Mouse (Mus musculus): ENCODE data around the gene Iars. TPM values are rescaled to one million over a fixed set of nuclear protein-coding genes. Genes with fewer than 3 reads are reported as not detected.
A peak's percentile ranks its signal among the peaks of the same experiment; 100 is the strongest.

Gene Iars
- 52.6 and 59.2 TPM in 2 replicates for polyA plus RNA-seq (2014; fragmentation: Nextera tagmentation; extraction: Ambion mirVana)

DNA sequence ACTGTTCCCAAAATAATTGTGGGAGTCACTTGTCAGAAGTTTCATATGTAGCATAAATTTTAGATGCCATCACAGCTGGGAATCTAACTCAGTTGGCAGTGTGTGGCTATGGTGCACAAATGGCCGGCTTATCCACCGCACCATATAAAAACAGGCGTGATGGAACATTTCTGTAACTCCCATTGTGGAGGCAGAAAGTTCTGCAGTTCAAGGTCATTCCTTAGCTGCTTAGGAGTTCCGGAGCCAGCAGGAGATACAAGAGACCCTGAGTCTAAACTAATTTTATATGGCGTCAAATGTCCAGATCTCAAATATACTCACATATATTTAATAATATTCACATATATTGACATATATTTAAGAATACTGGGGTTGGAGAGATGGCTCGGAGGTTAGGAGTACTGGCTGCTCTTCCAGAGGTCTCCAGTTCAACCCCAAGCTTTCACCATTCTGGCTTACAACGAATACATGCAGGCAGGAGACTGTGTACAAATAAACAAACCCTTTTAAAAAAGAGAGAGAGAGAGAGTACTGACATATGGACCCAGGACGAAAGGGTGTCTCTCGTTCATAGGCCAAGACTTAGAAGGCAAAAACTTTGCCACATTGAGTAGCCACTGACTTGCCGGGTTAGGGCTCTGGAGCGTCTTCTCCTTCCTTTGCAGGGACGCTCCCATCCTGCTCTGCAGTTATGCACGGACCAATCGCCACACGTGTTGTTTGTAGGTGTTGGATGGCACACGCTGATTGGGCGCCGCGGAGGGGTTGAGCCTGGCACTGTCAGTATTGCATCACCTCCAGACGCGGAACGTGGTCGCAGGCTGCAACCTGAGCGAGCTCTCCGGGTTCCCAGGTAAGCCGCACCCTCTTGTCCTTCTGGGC is at the start of gene Iars:
Gene Iars, plus strand, starts transcription at position 750 of the 882 bp plus-strand sequence.
- peak within 1 kb of the TSS; percentile 61 for H3K9ac ChIP-seq
- peak within 1 kb of the TSS; percentile 64; the same call in 1 of the 2 replicates for H3K27ac ChIP-seq
- H3K4me2 ChIP-seq (replicated peaks): peak within 1 kb of the TSS; percentile 79
- H3K36me3 ChIP-seq (replicated peaks; ENCODE audit: control insufficient read depth, insufficient read depth): peaks cover 26% of the 10 kb centered on the region
- H3K27me3 ChIP-seq (ENCODE audit: control insufficient read depth, insufficient read depth, low read length): no peaks in the 10 kb centered on the region
- H3K4me1 ChIP-seq (replicated peaks; ENCODE audit: control insufficient read depth, insufficient read depth, low read length): peaks cover 13% of the 10 kb centered on the region
- DNase-seq (ENCODE audit: low spot score) (peak; percentile 99), ATAC-seq (ENCODE audit: low FRiP score) (peak; percentile 100)
- no peaks in the 10 kb centered on the region for H3K9me3 ChIP-seq (ENCODE audit: control insufficient read depth, low read length)
- WGBS: 6% methylated on average over 26 of the region's 26 CpGs
- peak within 1 kb of the TSS; percentile 48 for H3K4me3 ChIP-seq (replicated peaks; ENCODE audit: low read length)

DNA sequence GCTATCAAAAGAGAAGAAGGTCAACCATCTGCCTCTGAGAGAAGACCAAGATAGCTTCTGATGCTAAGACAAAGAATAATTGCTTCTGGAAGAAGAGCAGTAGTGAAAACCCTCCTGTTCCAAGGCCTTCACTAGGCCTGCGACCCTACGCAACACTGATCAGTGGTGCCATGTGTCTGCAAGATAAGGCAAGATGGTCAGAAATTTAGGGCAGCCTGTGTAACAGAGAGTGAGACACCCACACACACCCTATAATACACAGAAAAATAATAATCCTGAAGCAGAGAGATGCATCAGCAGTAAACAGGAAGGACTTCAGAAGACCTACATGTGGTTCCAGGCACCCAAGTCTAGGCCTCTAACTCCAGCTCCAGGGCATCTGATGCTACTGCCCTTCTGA is 41.9 kb upstream of the Iars start:
- Histone ChIP-seq H3K9ac (no peak overlapping the region), H3K27ac (no peak overlapping the region), H3K27me3 (ENCODE audit: control insufficient read depth, insufficient read depth, low read length) (no peaks in the 10 kb centered on the region), H3K4me1 (replicated peaks; ENCODE audit: control insufficient read depth, insufficient read depth, low read length) (no peaks in the 10 kb centered on the region), H3K9me3 (ENCODE audit: control insufficient read depth, low read length) (no peaks in the 10 kb centered on the region), H3K4me2 (replicated peaks) (no peak overlapping the region), H3K4me3 (replicated peaks; ENCODE audit: low read length) (no peak overlapping the region), H3K36me3 (replicated peaks; ENCODE audit: control insufficient read depth, insufficient read depth) (no peaks in the 10 kb centered on the region)
- 96% methylated on average over 2 of the region's 2 CpGs for WGBS
- ATAC-seq (ENCODE audit: low FRiP score) (no peak), DNase-seq (ENCODE audit: low spot score) (no peak)

DNA sequence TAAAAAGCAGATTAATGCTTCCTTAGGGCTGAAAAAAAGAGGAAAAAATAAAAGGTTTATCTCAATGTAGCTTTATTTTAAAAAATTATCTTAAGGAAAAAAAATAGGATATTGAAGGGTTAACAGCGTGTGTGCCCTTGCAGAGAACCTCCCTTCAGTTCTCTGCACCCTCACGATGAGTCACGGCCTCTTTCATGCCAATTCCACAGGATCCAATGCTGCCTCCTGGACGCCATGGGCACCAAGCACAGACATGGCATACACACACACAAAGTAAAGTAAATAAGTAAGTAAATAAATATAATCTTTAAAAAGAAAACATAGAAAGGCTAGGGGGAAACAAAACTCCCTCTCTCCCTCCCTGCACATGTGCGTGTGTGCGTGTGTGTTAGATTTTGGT is 39.2 kb upstream of the Iars start:
- Histone ChIP-seq H3K4me3 (replicated peaks; ENCODE audit: low read length) (no peak overlapping the region), H3K9me3 (ENCODE audit: control insufficient read depth, low read length) (no peaks in the 10 kb centered on the region), H3K27ac (no peak overlapping the region), H3K4me2 (replicated peaks) (no peak overlapping the region), H3K9ac (no peak overlapping the region), H3K36me3 (replicated peaks; ENCODE audit: control insufficient read depth, insufficient read depth) (no peaks in the 10 kb centered on the region), H3K4me1 (replicated peaks; ENCODE audit: control insufficient read depth, insufficient read depth, low read length) (no peaks in the 10 kb centered on the region), H3K27me3 (ENCODE audit: control insufficient read depth, insufficient read depth, low read length) (no peaks in the 10 kb centered on the region)
- 84% methylated on average over 6 of the region's 6 CpGs for WGBS
- DNase-seq (ENCODE audit: low spot score) (no peak), ATAC-seq (ENCODE audit: low FRiP score) (no peak)

DNA sequence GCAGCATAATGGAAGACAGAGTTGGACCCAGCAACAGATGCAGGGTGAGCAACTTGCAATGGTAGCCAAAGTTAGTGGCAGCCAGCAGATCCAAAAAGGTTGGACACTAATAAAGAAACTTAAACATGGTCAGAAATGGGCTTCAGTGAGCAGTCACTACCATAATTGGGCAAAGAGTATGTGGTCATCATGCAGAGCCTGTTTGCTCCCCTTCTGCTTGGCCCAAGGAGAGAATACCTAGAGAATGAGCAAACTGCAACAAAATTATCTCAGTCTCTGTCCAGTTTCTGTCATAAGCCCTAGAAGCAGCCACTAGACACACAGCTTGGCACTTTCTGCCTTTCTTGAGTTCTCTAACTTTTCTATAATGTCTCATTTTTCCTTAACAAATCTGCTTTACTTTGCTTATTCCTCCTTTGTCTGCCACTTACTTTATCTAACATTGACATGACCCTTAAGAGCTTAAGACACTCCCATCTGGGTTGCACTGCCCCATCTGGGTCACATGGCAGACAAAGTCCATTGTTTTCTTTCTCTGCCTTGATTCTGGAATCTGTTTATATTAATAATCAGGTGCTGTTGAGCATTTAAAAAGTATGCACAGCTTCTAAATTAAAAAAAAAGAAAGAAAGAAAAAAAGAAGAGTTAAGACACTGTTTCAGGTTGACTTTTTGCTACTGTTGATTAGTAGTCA is 38.1 kb upstream of the Iars start:
- no peak overlapping the region for H3K4me2 ChIP-seq (replicated peaks)
- H3K27ac ChIP-seq: no peak overlapping the region
- no peak overlapping the region for H3K4me3 ChIP-seq (replicated peaks; ENCODE audit: low read length)
- no peaks in the 10 kb centered on the region for H3K27me3 ChIP-seq (ENCODE audit: control insufficient read depth, insufficient read depth, low read length)
- no peaks in the 10 kb centered on the region for H3K9me3 ChIP-seq (ENCODE audit: control insufficient read depth, low read length)
- DNase-seq (ENCODE audit: low spot score): no peak
- H3K9ac ChIP-seq: no peak overlapping the region
- H3K4me1 ChIP-seq (replicated peaks; ENCODE audit: control insufficient read depth, insufficient read depth, low read length): no peaks in the 10 kb centered on the region
- no peaks in the 10 kb centered on the region for H3K36me3 ChIP-seq (replicated peaks; ENCODE audit: control insufficient read depth, insufficient read depth)
- ATAC-seq (ENCODE audit: low FRiP score): no peak

DNA sequence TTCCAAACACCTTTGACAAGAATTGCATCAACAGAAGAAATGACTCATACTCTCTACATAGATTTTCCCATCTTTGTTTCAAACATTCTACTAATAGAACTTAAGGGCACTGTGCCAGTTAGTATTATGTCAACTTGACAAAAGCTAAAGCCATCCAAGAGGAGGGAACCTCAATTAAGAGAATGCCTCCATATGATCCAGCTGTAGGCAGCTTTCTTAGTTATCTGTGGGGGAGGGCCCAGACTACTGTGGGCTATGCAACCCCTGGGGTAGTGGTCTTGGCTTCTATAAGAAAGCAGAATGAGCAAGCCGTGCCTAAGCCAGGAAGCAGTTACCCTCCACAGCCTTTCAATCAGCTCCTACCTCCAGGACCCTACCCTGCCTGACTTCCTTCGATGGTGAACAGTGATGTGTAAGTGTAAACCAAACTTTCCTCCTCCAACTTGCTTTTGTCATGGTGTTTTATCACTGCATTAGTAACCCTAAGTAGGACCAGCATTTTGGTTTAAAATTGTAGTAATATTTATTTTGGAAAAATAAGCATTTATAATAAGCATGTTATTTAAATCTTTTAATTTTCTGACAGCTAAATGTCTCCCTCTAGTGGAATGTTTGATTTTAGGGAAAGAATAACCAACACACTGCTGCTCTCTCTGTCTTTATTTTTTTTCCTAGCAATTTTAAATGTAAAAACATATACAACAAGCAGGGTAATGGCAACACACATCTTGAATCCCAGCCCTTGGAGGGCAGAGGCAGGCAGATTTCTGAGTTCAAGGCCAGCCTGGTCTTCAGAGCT is 37.0 kb upstream of the Iars start:
- ATAC-seq (ENCODE audit: low FRiP score) (no peak), DNase-seq (ENCODE audit: low spot score) (peak; percentile 69)
- WGBS: 91% methylated on average over 2 of the region's 2 CpGs
- no peaks in the 10 kb centered on the region for H3K27me3 ChIP-seq (ENCODE audit: control insufficient read depth, insufficient read depth, low read length)
- H3K9me3 ChIP-seq (ENCODE audit: control insufficient read depth, low read length): no peaks in the 10 kb centered on the region
- no peak overlapping the region for H3K9ac ChIP-seq
- no peak overlapping the region for H3K4me2 ChIP-seq (replicated peaks)
- H3K27ac ChIP-seq: no peak overlapping the region
- H3K4me1 ChIP-seq (replicated peaks; ENCODE audit: control insufficient read depth, insufficient read depth, low read length): no peaks in the 10 kb centered on the region
- H3K4me3 ChIP-seq (replicated peaks; ENCODE audit: low read length): no peak overlapping the region
- H3K36me3 ChIP-seq (replicated peaks; ENCODE audit: control insufficient read depth, insufficient read depth): no peaks in the 10 kb centered on the region

DNA sequence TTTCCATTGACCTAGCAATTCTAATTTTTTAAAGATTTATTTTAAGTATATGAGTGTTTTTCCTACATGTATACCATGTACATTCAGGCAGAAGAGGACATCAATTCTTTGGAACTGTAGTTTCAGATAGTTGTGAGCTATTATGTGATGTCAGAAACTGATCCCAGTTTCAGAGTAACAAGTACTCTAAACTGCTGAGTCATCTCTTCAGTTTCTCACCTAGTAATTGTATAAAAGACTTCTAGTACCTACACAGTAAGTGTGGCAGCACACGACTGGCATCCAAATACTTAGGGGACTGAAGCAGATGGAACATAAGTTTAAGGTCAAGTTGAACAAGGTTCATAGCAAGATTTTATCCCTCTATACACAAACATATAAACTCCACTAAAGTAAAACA is 35.9 kb upstream of the Iars start:
- 83% methylated on average over 1 of the region's 1 CpGs for WGBS
- no peak overlapping the region for H3K4me3 ChIP-seq (replicated peaks; ENCODE audit: low read length)
- no peak for DNase-seq (ENCODE audit: low spot score)
- no peaks in the 10 kb centered on the region for H3K27me3 ChIP-seq (ENCODE audit: control insufficient read depth, insufficient read depth, low read length)
- no peak overlapping the region for H3K27ac ChIP-seq
- H3K4me2 ChIP-seq (replicated peaks): no peak overlapping the region
- no peaks in the 10 kb centered on the region for H3K36me3 ChIP-seq (replicated peaks; ENCODE audit: control insufficient read depth, insufficient read depth)
- no peak overlapping the region for H3K9ac ChIP-seq
- no peaks in the 10 kb centered on the region for H3K9me3 ChIP-seq (ENCODE audit: control insufficient read depth, low read length)
- no peaks in the 10 kb centered on the region for H3K4me1 ChIP-seq (replicated peaks; ENCODE audit: control insufficient read depth, insufficient read depth, low read length)
- no peak for ATAC-seq (ENCODE audit: low FRiP score)

DNA sequence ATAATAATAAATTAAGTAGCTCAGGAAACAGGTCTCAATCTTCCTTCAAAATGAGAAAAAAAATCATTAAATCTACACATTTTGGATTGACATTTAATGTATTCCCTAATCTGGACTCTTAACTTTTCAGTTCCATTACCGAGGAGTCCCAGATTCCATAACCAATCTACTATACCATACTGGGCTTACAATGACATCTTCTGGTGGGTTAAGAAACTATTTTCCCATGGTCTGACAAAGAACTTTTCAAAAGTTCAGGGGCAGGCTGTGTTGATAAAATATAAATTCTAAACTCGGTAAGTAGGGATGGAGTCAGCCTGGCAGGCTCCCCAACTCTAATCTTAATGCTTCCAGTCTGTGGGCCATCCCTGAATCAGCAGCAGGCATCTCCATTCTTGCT is 30.8 kb upstream of the Iars start:
- 54% methylated on average over 2 of the region's 2 CpGs for WGBS
- H3K4me1 ChIP-seq (replicated peaks; ENCODE audit: control insufficient read depth, insufficient read depth, low read length): peaks cover 12% of the 10 kb centered on the region
- DNase-seq (ENCODE audit: low spot score) (no peak), ATAC-seq (ENCODE audit: low FRiP score) (no peak)
- H3K9ac ChIP-seq: no peak overlapping the region
- H3K27me3 ChIP-seq (ENCODE audit: control insufficient read depth, insufficient read depth, low read length): no peaks in the 10 kb centered on the region
- H3K4me3 ChIP-seq (replicated peaks; ENCODE audit: low read length): no peak overlapping the region
- no peak overlapping the region for H3K4me2 ChIP-seq (replicated peaks)
- H3K27ac ChIP-seq: no peak overlapping the region
- H3K36me3 ChIP-seq (replicated peaks; ENCODE audit: control insufficient read depth, insufficient read depth): peaks cover 11% of the 10 kb centered on the region
- H3K9me3 ChIP-seq (ENCODE audit: control insufficient read depth, low read length): no peaks in the 10 kb centered on the region

DNA sequence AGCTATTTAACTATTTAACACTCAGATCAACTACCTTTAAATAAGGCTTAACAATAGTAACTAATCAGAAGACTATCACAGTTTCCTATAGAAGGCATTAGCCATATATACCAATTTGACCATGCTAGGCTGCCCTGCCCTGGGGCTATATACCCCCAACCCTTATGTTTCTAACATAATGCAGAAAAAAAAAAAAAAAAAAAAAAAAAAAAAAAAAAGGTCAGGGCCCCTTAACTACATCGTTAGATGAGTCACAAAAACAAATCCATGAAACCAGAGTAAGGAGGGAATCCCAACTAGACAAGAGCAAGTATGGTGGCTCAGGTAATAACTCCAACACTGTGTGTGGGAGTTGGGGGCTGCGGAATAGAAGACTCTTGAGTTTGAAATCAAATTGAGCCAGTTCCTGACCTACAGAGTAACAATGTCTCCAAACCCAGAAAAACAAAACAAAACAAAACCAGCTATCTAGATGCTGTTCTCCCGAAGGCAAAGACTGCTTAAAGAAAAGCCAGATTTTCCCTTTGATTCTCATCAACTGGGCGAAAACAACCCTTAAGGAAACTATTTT is 30.0 kb upstream of the Iars start:
- Histone ChIP-seq H3K9me3 (ENCODE audit: control insufficient read depth, low read length) (no peaks in the 10 kb centered on the region), H3K27me3 (ENCODE audit: control insufficient read depth, insufficient read depth, low read length) (no peaks in the 10 kb centered on the region), H3K4me3 (replicated peaks; ENCODE audit: low read length) (peak overlapping the region; percentile 43), H3K9ac (peak overlapping the region; percentile 22; the same call in 1 of the 2 replicates), H3K36me3 (replicated peaks; ENCODE audit: control insufficient read depth, insufficient read depth) (peaks cover 15% of the 10 kb centered on the region), H3K4me2 (replicated peaks) (peak overlapping the region; percentile 58), H3K27ac (no peak overlapping the region), H3K4me1 (replicated peaks; ENCODE audit: control insufficient read depth, insufficient read depth, low read length) (peaks cover 12% of the 10 kb centered on the region)
- DNase-seq (ENCODE audit: low spot score) (no peak), ATAC-seq (ENCODE audit: low FRiP score) (no peak)
- 2% methylated on average over 4 of the region's 4 CpGs for WGBS

All from hindbrain, embryonic 14.5 days (tissue).